Mouse (Mus musculus): ENCODE results near the gene Tert.

The Tert gene

DNA sequence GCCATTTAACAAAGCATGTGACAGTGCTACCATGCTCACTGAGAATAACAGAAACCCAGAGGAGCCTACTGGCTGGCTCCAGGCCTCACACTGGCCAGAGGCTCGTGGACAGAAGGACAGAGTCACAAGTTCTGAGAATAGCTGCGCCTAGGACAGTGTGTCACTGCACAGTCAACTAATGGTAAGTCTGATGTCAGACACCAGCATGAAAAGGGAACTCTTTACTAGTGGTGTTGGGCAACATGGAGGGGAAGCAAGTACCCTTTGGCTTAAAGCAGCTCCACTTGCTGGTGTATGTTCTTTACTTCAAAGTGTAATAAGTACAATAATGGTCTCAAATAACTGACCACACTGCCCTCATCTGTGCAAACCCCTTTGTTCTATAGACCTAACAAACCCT lies 66.6 kb downstream of the Tert start:
- no peak for TF ChIP-seq GATA4 (IDR thresholded peaks at IDR 0.05; ENCODE audit: insufficient replicate concordance, low read length)

DNA sequence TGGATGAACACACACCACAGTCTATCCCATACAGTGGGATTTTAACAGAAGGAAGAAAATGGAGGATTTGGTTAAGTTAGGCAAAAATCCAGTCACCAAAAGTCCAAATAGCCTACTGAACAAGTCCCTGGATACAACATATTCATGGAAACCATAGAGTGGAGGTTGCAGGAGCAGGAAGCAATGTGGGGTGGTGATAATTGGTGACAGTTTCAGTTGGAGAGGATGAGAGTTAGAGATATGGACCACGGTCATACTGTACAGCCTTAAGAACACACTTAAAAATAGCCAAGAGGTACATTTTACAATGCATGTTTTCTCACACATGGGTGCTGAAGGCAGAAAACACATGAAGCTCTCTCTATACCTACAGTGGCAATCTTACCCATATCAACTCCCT lies 68.3 kb downstream of the Tert start:
- no peak for TF ChIP-seq GATA4 (IDR thresholded peaks at IDR 0.05; ENCODE audit: insufficient replicate concordance, low read length)

DNA sequence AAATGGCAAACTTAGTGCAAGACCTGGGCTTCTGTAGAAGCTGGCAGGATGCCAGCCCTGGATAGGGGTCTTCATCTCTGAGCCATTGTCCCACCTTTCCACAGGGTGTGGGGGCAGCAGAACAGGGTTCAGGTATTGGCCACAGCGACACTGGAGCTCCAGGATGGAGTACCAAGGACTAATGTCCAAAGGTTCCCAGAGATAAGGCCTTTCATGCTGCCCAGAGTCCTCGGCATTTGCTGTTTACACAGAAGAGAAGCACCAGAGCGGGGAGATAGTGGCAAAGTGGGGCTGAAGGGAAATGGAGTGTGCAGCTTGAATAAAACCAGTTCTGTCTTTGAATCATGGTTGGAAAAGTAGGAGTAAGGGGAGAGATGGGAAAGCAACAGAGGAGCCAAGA lies 69.8 kb downstream of the Tert start:
- TF ChIP-seq GATA4 (IDR thresholded peaks at IDR 0.05; ENCODE audit: insufficient replicate concordance, low read length): no peak; the same call in 1 of the 2 replicates

Data from liver, adult (tissue).